Mouse (Mus musculus) gastrocnemius, postnatal 25 days (tissue): Measurements from ENCODE around the gene Wipf2. TPM values are rescaled to one million over a fixed set of nuclear protein-coding genes. Genes with fewer than 3 reads are reported as not detected.
A peak's percentile ranks its signal among the peaks of the same experiment; 100 is the strongest.
"Not testable (repeated sequence)": the region's sequence is repeated elsewhere in the genome, so short reads cannot be mapped to it uniquely, and the experiment has no call there.

ENCODE experiments used
- DNase-seq: peaks from one replicate; pipeline ENCODE4 v3.0.0; 2022
- total RNA-seq, 2 experiments: library from RNA; stranded (reverse); gene quantifications; 1 replicate in 1 of 2; 2 replicates in 1 of 2; pipeline ENCODE4 v1.2.3; 2021

Wipf2 gene
- total RNA-seq, 2 experiments from 2014 or later, result 4.1 to 4.9 TPM

DNA sequence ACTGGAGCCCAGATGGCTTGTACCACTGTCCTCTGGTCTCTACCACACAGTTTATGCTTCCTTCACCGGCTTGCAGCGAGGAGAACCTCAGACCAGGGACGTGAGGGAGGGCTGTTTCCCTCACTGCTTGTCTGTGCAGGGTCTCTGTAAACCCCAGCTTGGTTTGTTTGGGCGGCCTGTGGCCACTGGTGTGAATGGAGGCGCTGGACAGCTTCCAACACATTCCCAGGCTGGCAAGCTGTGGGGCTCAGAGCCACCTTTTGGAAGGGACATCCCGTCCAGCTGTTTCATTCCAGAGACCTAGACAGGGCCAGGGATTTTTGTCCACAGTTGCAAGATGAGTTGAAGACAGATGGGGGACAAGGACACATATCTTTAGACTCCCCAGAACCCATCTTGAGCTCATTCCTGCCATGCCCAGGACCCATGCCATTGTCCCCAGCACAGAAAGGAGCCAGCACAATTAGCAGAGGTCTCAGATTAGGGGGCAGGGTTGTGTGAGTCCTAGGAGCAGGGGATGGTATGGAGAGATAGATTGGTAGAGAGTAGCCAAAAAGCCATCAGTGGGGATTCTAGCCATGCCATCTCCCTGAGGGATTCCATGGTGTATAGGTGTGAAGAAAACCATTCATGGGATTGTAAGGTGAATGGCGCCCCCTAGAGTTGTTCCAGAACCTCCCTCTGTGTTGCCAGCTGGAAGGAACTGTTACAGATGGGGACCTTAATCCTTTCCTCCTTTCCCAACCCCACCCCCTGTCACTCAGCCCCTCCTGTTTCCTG lies 68.3 kb downstream of the Wipf2 start:
- DNase-seq, result peak; percentile 39

DNA sequence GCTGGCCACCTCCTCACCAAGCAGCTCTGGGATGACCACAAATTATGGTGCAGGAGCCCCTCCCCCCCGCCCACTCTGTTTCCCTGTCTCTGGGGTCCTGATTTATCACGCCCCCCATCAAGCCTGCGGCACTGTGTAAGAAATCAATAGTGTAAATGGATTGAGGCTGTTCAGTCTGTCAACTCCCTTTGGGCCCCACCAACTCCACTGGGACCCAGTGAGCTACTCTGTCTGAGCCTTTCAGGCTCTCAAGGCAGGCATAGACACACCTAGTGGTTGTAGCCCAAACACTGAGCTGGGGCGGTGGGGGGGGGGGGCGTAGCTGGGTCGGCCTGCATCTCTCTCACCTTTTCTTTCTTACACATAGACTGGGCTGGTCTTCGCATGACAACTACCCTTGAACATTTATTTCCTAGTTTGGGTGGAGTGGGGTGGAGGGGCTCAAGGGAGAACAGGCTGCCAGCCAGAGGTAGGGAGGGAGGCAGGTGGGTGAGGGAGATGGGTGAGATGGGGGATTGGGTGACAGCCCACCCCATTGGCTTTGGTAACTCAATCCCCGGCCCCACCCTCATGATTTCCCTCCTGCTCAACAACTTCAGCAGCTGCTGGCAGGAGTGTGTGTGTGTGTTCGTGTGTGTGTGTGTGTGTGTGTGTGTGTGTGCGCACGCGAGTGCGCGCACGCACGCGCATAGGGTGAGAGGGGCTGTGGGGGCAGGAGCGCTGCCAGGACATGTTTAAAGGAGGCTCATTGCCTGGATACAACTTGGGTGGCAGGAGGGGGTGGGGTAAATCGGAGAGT lies 69.1 kb downstream of the Wipf2 start:
- DNase-seq, result peak; percentile 31

DNA sequence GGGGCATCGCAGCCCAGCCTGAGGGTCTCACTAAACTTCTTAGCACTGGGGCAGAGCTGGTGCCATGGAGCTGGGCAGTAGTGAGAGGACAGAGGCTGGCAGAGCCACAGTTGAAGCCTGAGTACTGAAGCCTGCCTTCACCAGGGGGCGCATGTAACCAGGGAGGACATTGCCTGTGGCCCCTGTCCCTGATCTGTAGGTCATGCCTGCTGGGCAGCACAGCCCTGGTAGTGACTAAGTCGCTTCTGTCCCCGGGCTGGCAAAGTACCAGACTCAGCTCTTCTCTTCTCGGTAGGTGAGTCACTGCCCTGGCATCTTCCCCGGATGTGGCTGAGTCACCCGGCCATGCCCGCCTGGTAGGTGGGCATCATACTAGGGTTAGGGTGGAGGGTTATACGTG lies 69.7 kb downstream of the Wipf2 start:
- DNase-seq, result peak; percentile 73

DNA sequence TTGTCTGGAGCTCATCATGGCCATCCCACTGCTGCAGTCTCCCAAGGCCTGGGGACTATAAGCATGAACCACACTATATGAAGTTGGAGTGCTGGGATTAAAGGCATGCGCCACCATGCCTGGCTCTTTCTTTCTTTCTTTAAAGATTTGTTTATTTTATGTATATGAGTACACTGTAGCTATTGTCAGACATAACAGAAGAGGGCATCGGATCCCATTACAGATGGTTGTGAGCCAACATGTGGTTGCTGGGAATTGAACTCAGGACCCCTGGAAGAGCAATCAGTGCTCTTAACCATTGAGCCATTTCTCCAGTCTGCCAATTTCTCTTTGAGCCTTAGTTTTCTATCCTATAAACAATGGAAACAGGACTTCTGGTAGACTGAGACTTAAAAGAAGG lies 70.4 kb downstream of the Wipf2 start:
- DNase-seq, result not testable (repeated sequence)

DNA sequence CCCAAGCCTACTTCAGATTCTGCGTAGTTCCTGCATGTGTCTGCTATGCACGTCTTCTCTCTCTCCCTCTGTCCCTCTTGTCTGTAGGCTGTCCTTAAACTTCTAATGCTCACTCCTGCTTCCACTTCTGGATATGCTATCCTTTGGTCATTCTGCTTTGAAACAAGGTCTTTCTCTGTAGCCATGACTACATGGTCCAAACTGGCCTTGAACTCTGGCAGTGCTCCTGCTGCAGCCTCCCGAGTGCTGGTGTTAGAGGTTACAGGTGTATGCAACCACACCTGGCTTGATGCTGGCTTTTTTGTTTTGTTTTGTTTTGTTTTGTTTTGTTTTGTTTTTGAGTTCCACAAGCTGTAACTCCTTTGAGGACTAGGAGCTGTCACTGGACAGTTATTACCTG lies 70.9 kb downstream of the Wipf2 start:
- DNase-seq, result no peak

DNA sequence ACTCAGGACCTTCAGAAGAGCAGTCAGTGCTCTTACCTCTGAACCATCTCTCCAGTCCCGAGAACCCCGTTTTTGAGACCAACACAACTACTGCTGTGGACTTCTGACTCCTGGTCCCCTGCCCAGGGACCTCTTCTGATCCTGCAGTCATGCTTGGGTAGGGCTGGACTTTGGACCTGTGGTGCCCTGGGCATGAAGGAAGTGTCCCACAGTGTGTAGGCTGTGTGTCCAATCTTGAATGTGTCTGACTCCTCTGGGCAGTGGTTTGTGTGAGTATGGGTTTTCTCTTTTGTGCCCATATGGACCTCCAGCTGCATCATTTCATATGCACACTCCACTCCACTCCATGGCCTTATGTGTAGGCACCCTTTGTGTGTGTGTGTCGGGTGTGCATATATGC lies 71.7 kb downstream of the Wipf2 start:
- no peak for DNase-seq

DNA sequence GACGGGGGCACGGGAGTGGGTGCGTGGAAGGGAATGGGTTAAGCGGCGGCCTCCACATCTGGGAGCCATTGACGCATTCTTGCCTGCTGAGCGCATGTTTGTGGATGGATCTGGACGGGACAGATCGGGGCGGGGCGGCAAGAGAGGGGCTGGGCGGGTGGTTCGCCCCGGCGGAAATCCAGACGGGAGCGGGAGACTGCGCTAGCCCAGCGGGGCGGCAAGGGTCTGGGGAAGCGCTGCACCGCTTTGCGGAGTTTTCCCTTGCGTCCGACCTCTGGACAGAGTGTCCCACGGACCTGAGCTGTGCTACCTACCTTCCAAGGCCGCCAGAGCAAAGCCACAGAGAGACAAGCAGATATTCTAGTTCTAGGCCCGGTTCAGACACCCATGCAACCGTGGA lies 72.7 kb downstream of the Wipf2 start:
- DNase-seq, result peak; percentile 86

DNA sequence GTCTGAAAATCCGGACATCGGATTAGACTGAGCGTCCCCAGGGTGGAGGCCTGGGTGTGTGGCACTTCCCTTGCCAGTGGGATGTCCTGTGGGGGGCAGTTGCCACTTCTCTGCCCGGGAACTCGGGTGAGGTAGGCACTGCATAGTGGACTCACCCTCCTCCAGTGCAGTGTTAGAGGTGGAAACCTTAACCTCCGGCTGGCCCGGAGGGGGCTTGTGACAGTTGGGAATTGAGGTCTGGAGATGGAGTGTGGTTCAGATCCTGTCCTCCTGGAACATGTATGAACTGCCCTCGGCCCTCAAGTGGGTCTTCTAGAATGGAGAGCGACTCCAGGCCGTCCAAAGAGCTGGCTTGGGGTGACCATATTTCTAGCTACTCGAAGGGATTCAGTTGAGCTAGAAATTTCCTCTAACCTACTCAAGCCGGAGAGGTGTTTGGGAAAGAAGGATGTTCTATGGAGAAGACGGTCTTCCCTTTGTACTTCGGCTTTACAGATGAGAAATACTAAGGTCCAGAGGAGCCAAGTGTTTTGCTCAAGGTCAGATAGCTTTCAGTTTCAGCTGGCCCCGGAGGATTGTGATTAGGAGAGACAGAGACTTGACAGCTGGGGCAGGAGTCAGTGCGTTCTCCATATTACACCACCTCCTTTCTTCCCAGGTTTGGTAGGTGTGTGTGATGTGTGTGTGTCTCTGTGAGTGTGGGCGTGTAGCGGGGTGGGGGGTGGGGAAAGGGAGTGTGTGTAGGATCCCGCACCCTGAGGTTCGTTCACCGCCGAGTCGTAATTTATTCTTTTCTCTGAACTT lies 73.4 kb downstream of the Wipf2 start:
- DNase-seq, result no peak

DNA sequence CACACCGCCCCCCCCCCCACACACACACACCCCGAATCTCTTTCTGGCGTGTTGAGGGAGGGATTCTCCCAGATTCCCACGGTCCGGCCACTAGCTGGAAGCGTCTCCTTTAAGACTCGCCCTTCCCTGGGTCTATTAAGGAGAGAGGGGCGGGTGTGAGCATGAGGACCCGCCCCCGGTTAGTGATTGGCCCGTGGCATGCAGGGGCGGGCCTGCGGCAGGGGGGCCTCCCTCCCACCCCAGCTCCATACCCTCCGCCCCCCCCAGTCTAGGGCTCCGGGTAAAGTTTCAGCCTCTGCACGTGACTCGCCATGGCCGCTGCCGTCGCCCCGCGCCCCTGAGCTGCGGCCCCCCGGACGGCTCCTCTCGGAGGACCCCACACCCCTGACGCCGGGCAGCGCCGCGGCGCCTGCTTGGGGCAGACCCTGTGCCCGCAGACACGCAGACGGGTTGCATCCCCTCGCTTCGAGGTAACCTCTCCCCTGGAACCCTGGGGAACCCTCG lies 74.0 kb downstream of the Wipf2 start:
- peak; percentile 95 for DNase-seq

DNA sequence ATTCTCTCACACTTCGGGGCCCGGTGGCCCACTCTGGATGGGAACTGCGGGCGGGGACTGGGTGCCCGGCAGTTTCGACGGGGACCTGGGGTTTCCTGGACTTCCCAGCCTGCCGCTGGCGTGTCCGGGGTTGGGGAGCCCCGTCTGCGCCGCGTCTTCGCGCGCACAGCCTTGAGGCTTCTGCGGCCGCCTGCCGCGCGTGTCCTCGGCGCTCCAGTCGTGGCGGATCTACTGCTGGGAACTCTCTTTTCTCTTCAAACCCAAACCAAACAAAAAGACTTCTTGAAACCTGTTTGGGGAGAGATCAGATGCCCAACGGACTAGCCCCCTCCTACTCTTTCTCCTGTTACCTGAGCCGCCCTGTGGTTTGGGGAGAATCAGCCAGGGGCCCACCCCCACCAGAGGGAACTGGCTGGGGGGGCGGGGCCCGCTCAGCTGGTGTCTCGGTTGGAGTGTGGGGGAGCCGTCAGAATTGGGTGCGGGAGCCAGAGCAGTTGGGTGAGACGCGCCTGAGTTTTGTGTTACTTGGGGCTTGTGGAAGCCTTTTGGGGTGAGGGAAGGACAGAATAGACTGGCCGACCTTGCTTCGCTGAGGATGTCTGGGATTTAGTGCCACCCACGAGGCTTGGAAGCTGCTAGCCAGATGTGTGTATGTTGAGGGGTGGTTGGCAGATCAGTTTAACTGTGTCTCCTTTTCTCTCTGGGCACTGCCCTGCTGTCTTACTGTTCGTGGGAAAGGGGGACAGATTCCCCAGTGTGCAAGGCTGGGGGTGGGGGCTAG lies 74.7 kb downstream of the Wipf2 start:
- DNase-seq, result no peak

DNA sequence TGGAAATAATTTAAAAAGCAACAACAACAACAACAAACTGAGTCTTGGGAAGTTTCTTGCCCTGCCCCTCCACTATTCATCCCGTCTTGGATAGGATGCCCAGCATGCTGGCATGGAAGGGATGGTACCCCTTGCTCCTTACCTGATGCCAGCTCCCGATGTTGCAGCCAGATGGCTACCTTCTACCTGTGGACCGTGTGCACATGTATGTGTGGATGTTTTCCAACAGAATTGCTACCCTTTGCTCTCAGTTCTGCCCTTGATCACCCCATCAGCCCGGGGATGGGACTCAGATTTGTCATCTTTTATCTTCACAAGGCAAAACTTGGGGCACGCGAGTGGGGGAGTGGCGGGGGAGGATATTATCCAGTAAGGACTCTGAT lies 75.3 kb downstream of the Wipf2 start:
- DNase-seq, result no peak

DNA sequence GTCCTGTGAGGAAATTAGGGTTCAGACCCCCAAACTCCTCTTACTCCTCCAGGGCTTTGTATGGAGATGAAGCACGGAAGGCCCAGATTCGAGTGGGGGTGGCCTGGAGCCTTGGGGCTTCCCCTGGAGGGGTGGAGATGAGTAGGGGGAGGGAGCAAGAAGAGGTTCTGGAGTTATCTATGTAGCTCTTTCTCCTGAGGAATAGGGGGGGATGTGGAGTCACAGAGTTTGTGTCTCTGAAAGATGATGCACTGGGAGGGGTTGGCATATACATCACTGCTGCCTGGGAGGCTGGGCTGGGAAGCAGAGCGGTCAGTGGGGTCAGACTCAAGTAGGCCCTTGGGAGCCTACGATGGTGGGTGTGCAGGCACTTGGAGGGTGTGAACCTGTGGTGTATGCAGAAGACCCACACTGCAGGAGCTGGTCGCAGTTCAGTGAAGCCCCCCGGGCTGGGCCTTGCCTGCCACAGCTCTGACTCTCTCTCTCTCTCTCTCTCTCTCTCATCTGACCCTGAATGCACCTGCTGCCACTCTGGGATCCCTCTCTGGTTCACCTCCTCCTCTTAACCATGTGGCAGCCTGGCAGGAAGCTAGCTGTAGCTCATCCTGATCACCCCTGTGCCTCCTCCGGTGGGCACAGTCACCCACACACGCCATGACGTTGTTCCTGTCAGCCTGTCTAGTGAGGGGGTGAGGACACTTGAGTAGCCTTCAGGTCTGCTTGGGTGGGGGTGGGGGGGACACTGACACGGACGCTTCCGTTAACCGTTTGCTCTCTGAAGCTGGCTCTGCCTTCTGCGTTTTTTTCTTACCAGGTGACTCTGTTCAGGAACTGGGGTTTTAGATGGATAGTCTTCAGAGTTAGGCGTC lies 75.9 kb downstream of the Wipf2 start:
- peak; percentile 20 for DNase-seq

DNA sequence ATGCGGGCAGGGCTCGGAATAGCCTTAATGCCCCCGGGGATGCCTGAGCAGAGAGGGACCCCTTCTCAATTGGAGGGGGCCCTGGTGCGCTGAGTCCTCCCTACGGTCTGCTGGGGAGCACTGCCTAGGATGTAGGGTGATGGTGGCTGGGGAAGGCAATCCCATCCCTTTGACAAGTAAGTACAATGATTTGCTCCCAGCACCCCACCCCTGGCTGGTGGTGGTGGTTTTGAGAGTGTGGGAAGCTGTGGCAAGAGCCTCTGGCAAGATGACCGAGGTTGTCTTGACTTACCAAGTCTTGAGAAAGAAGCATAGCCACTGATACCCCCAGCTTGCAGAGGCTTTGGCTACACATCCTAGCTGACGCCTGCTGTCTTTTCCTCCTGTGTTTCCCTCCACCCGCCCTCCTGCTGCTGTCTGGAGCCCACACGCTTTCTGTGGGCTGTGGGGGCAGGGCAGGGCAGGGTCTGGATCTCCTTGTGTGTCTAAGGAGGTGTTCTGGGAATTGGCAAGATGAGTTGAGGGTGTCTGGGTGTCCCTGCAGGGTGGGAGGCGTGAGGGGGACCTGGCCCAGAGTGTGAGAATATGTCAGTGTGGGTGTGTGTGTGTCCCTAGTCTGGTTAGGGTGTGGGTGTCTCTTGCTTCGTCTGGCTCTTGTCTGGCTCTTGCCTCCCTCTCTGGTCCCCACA lies 76.7 kb downstream of the Wipf2 start:
- DNase-seq, result no peak

DNA sequence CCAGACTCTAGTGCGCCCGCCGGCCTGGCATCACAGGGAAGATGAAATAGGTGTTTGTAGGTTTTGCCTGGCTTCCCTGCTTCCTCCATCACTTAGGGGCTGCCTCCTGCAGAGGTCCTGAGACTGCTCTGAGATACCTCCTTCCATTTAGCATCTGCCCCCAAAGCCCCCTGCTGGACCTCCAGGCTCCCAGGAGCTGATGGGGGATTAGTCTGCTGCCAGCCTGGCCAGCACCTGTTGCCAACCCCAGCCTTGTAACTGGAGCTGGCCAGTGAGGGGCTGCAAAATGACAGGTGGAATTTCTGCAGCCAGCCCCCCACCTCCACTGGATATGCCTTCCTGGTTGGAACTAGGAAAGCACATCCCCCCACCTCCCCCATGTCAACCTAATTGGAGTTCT lies 77.3 kb downstream of the Wipf2 start:
- peak; percentile 32 for DNase-seq

DNA sequence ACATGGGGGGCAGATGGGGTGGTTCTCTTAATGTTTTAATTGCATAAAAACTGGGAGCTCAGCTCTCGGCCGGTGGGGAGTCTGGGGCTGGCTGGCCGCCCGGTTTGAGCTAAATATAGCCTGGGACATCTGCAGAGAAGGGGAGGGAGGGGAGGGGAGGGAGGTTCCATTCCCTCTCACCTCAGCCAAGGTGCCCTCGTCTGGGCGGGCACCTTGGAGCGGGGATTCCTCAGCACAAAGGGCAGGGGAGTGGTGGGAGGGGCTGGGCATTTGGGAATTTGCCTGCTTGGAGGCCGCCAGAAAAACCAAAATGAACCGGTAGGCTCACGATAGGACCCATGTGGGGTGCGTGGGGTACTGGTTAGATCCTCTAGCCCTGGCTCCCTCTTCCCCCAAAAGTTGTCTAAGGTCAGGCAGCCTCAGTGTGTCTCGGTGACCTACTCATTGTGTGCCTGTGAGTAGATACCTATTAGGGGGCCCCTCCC lies 77.9 kb downstream of the Wipf2 start:
- DNase-seq, result peak; percentile 70

DNA sequence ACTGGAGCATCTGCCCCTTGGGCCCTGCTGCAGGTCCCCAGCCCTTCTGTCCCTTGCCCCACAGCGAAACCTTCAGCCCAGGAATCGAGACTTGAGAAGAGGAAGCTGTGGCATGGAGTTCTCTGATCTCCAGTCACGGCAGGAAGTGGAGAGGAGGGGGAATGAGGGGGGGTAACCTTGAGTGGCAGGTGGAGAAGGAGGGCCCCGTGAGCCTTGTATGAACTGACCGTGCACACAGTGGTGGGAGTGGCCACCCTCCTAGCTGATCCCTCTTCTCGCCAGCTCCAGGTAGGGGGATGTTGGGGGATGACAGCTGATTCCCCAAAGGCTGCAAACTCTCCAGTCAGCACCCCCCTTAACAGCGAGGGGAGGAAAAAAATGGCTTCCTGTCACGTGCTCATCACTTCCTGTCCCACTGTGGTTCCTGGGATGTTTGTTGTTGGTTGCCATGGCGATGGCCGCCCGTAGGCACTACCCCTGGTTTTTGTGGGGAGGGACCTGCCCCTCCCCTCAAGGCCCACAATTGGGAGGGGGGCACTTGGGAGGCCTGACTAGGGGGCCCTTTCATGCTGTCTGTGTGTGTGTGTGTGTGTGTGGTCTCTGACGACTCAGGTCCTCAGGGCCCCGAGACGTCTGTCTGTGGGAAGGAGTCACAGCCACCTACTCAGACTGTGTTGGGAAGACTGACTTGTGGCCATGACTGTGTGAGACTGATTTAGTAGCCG lies 78.5 kb downstream of the Wipf2 start:
- DNase-seq, result peak; percentile 79

DNA sequence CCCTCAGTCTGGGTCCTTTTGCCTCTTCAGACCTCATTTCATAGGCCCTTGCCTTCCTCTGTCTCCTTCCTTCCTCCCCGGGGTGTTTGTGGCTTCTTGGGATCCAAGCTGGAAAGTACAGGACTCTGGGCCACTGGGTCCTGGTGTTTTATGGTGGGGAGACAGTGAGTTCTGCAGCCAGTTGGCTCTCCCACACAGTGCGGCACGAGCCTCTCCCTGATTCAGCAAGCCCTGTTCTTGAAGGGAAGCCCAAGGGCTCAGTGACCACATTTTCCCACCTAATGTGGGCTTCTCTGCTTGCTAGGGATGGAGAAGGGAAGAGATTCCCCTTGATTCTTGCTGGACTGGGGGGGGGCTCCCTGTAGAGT lies 79.1 kb downstream of the Wipf2 start:
- no peak for DNase-seq

DNA sequence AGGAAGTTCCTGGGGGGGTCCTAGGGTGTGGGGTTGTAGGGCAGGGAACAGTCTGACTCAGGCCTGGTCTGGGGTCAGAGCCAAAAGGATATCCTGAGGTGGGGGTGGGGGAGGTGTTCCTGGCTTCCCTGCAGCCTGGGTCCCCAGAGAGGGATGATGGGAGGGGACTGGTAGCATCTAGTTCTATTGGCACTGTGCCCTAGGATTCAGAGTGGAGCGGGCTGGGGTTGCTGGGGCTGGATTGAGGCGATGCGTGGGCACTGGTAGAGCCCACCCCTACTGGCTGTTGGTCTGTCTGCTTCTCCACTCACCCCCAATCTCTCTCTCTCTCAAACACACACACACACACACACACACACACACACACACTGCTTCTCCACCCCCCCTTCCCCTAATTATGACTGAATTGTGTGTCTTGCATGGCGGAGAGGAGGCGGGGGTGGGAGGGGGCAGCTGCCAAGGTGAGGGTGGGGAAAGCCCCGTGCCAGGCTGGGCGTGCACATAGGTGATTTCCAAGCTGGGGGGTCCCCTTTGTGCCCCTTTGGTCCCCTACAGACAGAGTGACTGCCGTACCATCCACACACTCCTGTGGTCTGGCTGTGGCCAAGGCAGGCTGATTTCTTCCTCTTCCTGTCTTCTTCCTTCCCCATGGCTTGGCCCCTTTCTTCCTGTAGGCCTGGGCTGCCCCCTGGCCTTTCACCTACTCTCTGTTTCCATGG lies 79.6 kb downstream of the Wipf2 start:
- peak; percentile 78 for DNase-seq
